Comparison of ENCODE assay signal across 17 mouse cellular contexts in genomic region chr10:8091871-8092552, GRCm38 (mm10).
DNase-seq lines count a peak whose midpoint lies in the region; ATAC-seq and TF ChIP-seq lines count a peak whose summit lies in the region.
"Had no signal": no experiment of that assay in that cellular context is flagged by ENCODE, and none has a peak within 500 bp of the region (broad histone marks: within the 10 kb centered on the region; RNA-seq: fewer than 3 reads in every experiment).

No protein-coding gene starts in this region.

- intact Hi-C loops in heart, postnatal 14 days (cut with DNase I): loop anchor here (10.0 kb wide), 1 partner anchor 207 kb away; no protein-coding TSS in a partner anchor
- intact Hi-C loops in left cerebral cortex, postnatal 4 days (cut with DNase I): no loop called here

- H3K4me1 ChIP-seq in heart, embryonic 12.5 days (replicated peaks): peaks cover 43% of the 10 kb centered on the region
- H3K4me1 ChIP-seq in lung, embryonic 14.5 days (ENCODE audit: insufficient read depth): no peaks in the 10 kb centered on the region
- H3K4me1 ChIP-seq in embryonic facial prominence, embryonic 15.5 days: peaks cover 11% of the 10 kb centered on the region; the same call in 1 of the 2 replicates
- 0 out of 2 replicates have a peak, but pooled peaks cover 3% of the 10 kb centered on the region for H3K4me1 ChIP-seq in midbrain, embryonic 13.5 days (replicated peaks)

- TF ChIP-seq CTCF in lung, embryonic 14.5 days (IDR thresholded peaks at IDR 0.05; ENCODE audit: low read depth): no peak

- peak overlapping the region; percentile 41 for H3K9ac ChIP-seq in heart, embryonic 12.5 days
- H3K9ac ChIP-seq in lung, embryonic 14.5 days: no peak overlapping the region
- H3K9ac ChIP-seq in embryonic facial prominence, embryonic 15.5 days: no peak overlapping the region
- H3K9ac ChIP-seq in midbrain, embryonic 13.5 days (replicated peaks): no peak overlapping the region
- H3K9ac ChIP-seq: liver, embryonic 14.5 days; neural tube, embryonic 12.5 days had no signal

- 0 out of 2 replicates have a peak overlapping the region, but pooled peaks have one; percentile 21 for H3K4me2 ChIP-seq in heart, embryonic 12.5 days
- H3K4me2 ChIP-seq in lung, embryonic 14.5 days: no peak overlapping the region
- H3K4me2 ChIP-seq in embryonic facial prominence, embryonic 15.5 days (replicated peaks): no peak overlapping the region
- H3K4me2 ChIP-seq in midbrain, embryonic 13.5 days (replicated peaks): no peak overlapping the region
- H3K4me2 ChIP-seq: neural tube, embryonic 12.5 days had no signal

- H3K4me3 ChIP-seq in heart, embryonic 12.5 days: no peak overlapping the region
- no peak overlapping the region for H3K4me3 ChIP-seq in lung, embryonic 14.5 days (ENCODE audit: low read depth, low read length)
- no peak overlapping the region for H3K4me3 ChIP-seq in embryonic facial prominence, embryonic 15.5 days (replicated peaks)
- H3K4me3 ChIP-seq in midbrain, embryonic 13.5 days (replicated peaks): no peak overlapping the region
- H3K4me3 ChIP-seq: neural tube, embryonic 12.5 days had no signal

- WGBS in heart, embryonic 12.5 days: 36% methylated on average over 8 of the region's 8 CpGs
- 43% methylated on average over 8 of the region's 8 CpGs for WGBS in lung, embryonic 14.5 days
- 25% methylated on average over 8 of the region's 8 CpGs for WGBS in embryonic facial prominence, embryonic 15.5 days
- WGBS in midbrain, embryonic 13.5 days: 51% methylated on average over 8 of the region's 8 CpGs

- H3K27me3 ChIP-seq in heart, embryonic 12.5 days (replicated peaks): no peaks in the 10 kb centered on the region
- no peaks in the 10 kb centered on the region for H3K27me3 ChIP-seq in lung, embryonic 14.5 days (ENCODE audit: insufficient read depth, low read length)
- no peaks in the 10 kb centered on the region for H3K27me3 ChIP-seq in embryonic facial prominence, embryonic 15.5 days
- no peaks in the 10 kb centered on the region for H3K27me3 ChIP-seq in midbrain, embryonic 13.5 days
- H3K27me3 ChIP-seq: neural tube, embryonic 12.5 days had no signal

- 0 out of 2 replicates have a peak, but pooled peaks have one; percentile 11 for ATAC-seq in heart, embryonic 12.5 days (ENCODE audit: insufficient number of reproducible peaks, low FRiP score)
- ATAC-seq in lung, embryonic 14.5 days (ENCODE audit: insufficient read depth): peak; percentile 49; the same call in 1 of the 2 replicates
- ATAC-seq in embryonic facial prominence, embryonic 15.5 days (ENCODE audit: insufficient number of reproducible peaks, low FRiP score, low TSS enrichment, low read depth): peak; percentile 72; the same call in 1 of the 2 replicates
- ATAC-seq in midbrain, embryonic 13.5 days: 0 out of 2 replicates have a peak, but pooled peaks have one; percentile 20
- no peak for ATAC-seq in erythroid progenitor cell, adult 5-6 weeks (replicated peaks; ENCODE audit: low FRiP score, poor library complexity, severe bottlenecking)
- ATAC-seq: activated CD4-positive, CD25-positive, alpha-beta regulatory T cell, adult 4 months; CD4-positive, CD25-positive, alpha-beta regulatory T cell, adult 4 months had no signal

- H3K36me3 ChIP-seq in heart, embryonic 12.5 days: no peaks in the 10 kb centered on the region
- no peaks in the 10 kb centered on the region for H3K36me3 ChIP-seq in lung, embryonic 14.5 days (ENCODE audit: insufficient read depth)
- H3K36me3 ChIP-seq in embryonic facial prominence, embryonic 15.5 days: no peaks in the 10 kb centered on the region
- no peaks in the 10 kb centered on the region for H3K36me3 ChIP-seq in midbrain, embryonic 13.5 days
- H3K36me3 ChIP-seq: neural tube, embryonic 12.5 days had no signal

- H3K27ac ChIP-seq in heart, embryonic 12.5 days (ENCODE audit: poor library complexity, severe bottlenecking): peak overlapping the region; percentile 53
- 0 out of 2 replicates have a peak overlapping the region, but pooled peaks have one; percentile 18 for H3K27ac ChIP-seq in lung, embryonic 14.5 days (ENCODE audit: low read depth)
- H3K27ac ChIP-seq in embryonic facial prominence, embryonic 15.5 days (replicated peaks): peak overlapping the region; percentile 60
- H3K27ac ChIP-seq in midbrain, embryonic 13.5 days: no peak overlapping the region
- H3K27ac ChIP-seq: liver, embryonic 14.5 days; neural tube, embryonic 12.5 days had no signal

- no peaks in the 10 kb centered on the region for H3K9me3 ChIP-seq in heart, embryonic 12.5 days (replicated peaks)
- no peaks in the 10 kb centered on the region for H3K9me3 ChIP-seq in lung, embryonic 14.5 days (ENCODE audit: low read depth, low read length)
- H3K9me3 ChIP-seq in embryonic facial prominence, embryonic 15.5 days (replicated peaks): no peaks in the 10 kb centered on the region
- H3K9me3 ChIP-seq in midbrain, embryonic 13.5 days: no peaks in the 10 kb centered on the region
- H3K9me3 ChIP-seq: neural tube, embryonic 12.5 days had no signal

- no peak for DNase-seq in heart, postnatal 14 days
- peak; percentile 55 for DNase-seq in lung, embryonic 14.5 days
- no peak for DNase-seq in lung, postnatal 36 days
- DNase-seq in left cerebral cortex, postnatal 4 days: no peak
- DNase-seq: cerebellum, adult 8-10 months; kidney, adult 18-20 months; kidney, postnatal 36 days; retina, postnatal 1 day; spleen, adult 18-20 months had no signal
